Mouse (Mus musculus) T-helper 1 cell (primary cell): ENCODE measurements around the gene Slc22a1.

Experiments used
- in situ Hi-C: fragments of 300-600 bp; cut with MboI, MseI; formaldehyde crosslinking; loops from one replicate; pipeline ENCODE4 v1.15.1; 2025; ENCODE audit warnings: high pct_unique_total_duplicates

Slc22a1 gene

DNA sequence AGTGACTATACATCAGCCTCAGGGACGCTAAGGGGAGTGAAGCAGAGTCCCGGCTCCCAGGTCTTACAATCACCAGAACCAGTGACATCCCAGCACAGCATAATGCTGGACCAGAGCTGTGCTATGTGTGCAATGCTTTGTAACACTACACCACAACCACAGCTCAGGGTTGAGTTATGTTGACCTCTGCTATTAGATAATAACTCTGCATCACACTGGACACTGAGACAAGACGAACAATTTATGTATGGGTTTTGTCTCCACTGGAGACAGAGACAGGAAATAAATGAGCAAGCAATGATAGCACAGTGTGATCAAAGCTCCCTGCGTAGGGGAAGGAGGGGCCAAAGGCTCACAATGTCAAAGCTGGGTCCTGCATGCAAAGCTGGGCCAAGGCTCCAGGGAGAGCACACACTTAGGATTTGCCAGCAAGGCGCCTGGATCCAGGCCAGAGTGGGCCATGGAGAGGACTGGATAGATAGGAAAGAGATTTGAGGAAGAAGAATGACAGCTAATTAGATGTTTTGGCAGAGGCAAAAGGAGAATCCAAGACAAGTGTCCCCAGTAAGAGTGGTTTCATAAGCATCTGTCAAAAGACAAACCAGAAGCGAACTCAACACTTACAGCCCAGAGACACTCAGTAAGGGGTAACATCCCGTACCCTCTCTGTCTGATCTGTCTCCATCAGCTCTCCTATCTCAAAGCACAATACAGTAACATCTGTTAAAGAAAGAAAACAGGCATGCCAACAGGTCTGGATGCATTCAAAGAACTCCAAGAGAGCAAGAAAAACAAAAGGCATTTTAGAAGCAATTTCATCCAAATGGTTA is 43.6 kb downstream of the Slc22a1 start:
- in situ Hi-C loops = no loop called here

DNA sequence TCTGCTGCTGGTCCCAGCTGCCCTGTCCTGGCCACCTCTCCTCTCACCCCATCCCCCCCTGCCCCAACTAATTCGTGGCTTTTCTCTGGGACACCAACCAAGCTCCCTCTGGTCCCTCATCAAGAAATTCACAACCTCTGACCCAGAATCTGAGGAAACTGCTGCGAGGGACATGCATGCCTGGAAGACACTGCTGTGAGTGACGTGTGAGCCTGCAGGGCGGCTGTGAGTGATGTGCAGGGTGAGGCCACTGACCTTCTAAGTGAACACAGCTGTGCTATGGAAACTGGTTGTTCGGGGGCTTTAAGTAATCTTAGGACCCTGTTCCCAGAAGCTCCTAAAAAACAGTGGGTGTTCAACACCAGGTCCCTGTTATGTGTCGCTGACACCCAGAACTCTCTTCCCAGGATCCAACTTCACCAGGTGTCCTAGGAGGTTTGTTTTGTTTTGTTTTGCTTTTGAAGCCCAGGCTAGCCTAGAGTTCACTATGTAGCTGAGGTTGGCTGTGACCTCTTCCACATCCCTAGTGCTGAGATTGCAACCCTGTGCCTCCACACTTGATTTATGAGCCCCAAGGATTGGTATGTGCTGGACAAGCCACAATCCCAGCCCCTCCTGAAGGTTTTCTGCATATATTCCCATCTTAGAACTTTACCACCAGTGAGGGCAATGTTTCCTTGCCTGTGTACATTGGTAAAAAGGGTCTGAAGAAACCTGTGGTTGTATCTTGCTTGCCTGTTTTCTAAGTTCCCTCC is 44.5 kb downstream of the Slc22a1 start:
- in situ Hi-C loops = no loop called here

- in situ Hi-C loops = no loop called here
These were observed 47.6 kb downstream of the Slc22a1 start for GRCm38 (mm10) chr17:12627983-12628382.

- in situ Hi-C loops = no loop called here
These were observed 56.0 kb downstream of the Slc22a1 start for GRCm38 (mm10) chr17:12619641-12620040.

- in situ Hi-C loops = no loop called here
These were observed 60.2 kb downstream of the Slc22a1 start for GRCm38 (mm10) chr17:12615429-12615828.

GRCm38 (mm10) chr17:12614511-12615385 is 60.9 kb downstream of the Slc22a1 start:
- in situ Hi-C loops = no loop called here

GRCm38 (mm10) chr17:12607202-12607601 is 68.4 kb downstream of the Slc22a1 start:
- in situ Hi-C loops = no loop called here

DNA sequence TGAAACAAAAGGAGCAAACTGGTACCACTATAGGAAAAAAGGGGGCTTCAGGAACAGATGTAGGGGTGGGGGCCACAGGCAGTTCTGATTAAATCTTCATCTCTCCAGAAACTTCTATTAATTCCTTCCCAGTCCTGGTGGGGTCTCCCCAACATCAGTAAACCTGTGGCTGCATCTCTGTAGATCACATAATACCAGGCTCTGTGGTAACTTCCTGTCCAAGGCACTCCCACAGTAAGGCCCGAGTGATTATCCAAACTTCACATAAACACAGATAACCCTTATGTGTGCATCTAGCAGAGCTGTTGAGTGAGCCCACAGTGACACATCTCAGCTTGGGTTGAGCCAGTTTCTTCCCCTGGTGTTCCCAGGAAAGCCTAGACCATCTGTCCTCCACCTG is 69.0 kb downstream of the Slc22a1 start:
- in situ Hi-C loops = no loop called here
